Mouse (Mus musculus) T-helper 2 cell (primary cell): ENCODE data around the gene Sptlc2.
"Not testable (repeated sequence)": the region's sequence is repeated elsewhere in the genome, so short reads cannot be mapped to it uniquely, and the experiment has no call there.

Source experiments
- in situ Hi-C: fragments of 300-600 bp; cut with MboI, MseI; formaldehyde crosslinking; loops from one replicate; pipeline ENCODE4 v1.15.1; 2025; ENCODE audit warnings: high pct_unique_total_duplicates

Sptlc2 gene

GRCm38 (mm10) chr12:87279350-87279749, 108.8 kb downstream of the Sptlc2 start:
- in situ Hi-C loops = no loop called here

- in situ Hi-C loops = no loop called here
Observed at GRCm38 (mm10) chr12:87278118-87278730, 109.9 kb downstream of the Sptlc2 start.

GRCm38 (mm10) chr12:87277251-87277650, 110.9 kb downstream of the Sptlc2 start:
- in situ Hi-C loops = not testable (repeated sequence)

GRCm38 (mm10) chr12:87274853-87275831, 113.0 kb downstream of the Sptlc2 start:
- in situ Hi-C loops = no loop called here

GRCm38 (mm10) chr12:87267682-87268081, 120.5 kb downstream of the Sptlc2 start:
- in situ Hi-C loops = no loop called here

GRCm38 (mm10) chr12:87266827-87267603, 121.1 kb downstream of the Sptlc2 start:
- in situ Hi-C loops = no loop called here

- in situ Hi-C loops = no loop called here
Observed at GRCm38 (mm10) chr12:87266108-87266826, 121.9 kb downstream of the Sptlc2 start, which contains the start of the genes Vipas39 and Ahsa1. TSS of gene Vipas39 (minus strand) at chr12:87266256. TSS of gene Ahsa1 (plus strand) at chr12:87266479.

GRCm38 (mm10) chr12:87265444-87265843, 122.7 kb downstream of the Sptlc2 start:
- in situ Hi-C loops = no loop called here

- in situ Hi-C loops = no loop called here
Observed at GRCm38 (mm10) chr12:87260562-87260961, 127.6 kb downstream of the Sptlc2 start.

GRCm38 (mm10) chr12:87256629-87257028, 131.5 kb downstream of the Sptlc2 start:
- in situ Hi-C loops = no loop called here
